Mouse (Mus musculus) neural tube, embryonic 12.5 days (tissue): ENCODE data around the gene Eif4b. TPM values are rescaled to one million over a fixed set of nuclear protein-coding genes. Genes with fewer than 3 reads are reported as not detected.

Source experiments
- ATAC-seq: fragments of 200-750 bp; cut with Nextera tagmentation; 2 replicates; pipeline ENCODE4 v1.8.0; 2017; ENCODE audit warnings: low read depth, mild to moderate bottlenecking, moderate TSS enrichment, moderate library complexity; ENCODE audit not compliant: low FRiP score
- H3K27ac ChIP-seq: fragments of 300-500 bp; sonication (generic); 2 replicates; pipeline ENCODE4 v1.5.1; 2016
- H3K27me3 ChIP-seq: fragments of 300-500 bp; sonication (generic); replicated peaks from 2 replicates; pipeline ENCODE4 v1.6.1; 2016; ENCODE audit warnings: mild to moderate bottlenecking
- H3K36me3 ChIP-seq: fragments of 300-500 bp; sonication (generic); 2 replicates; pipeline ENCODE4 v1.6.1; 2016; ENCODE audit warnings: mild to moderate bottlenecking
- H3K4me1 ChIP-seq: fragments of 300-500 bp; sonication (generic); 2 replicates; pipeline ENCODE4 v1.6.1; 2016
- H3K4me2 ChIP-seq: fragments of 300-500 bp; sonication (generic); replicated peaks from 2 replicates; pipeline ENCODE4 v1.6.1; 2016; ENCODE audit warnings: mild to moderate bottlenecking
- H3K4me3 ChIP-seq: fragments of 300-500 bp; sonication (generic); 2 replicates; pipeline ENCODE4 v1.5.1; 2016
- H3K9ac ChIP-seq: fragments of 300-500 bp; sonication (generic); 2 replicates; pipeline ENCODE4 v1.6.1; 2016; ENCODE audit warnings: mild to moderate bottlenecking
- H3K9me3 ChIP-seq: fragments of 300-500 bp; sonication (generic); 2 replicates; pipeline ENCODE4 v1.6.1; 2016; ENCODE audit warnings: mild to moderate bottlenecking
- WGBS: fragments of 180-500 bp; shearing (Covaris S2); methylation state at CpG from one replicate; pipeline ENCODE4 v1.1.7; 2016; 5-methylcytosine and 5-hydroxymethylcytosine counted together
- polyA plus RNA-seq: library from polyadenylated mRNA; unstranded; fragments of >200 nt; fragmentation: Nextera tagmentation; extraction: Ambion mirVana; gene quantifications from 2 replicates; pipeline ENCODE4 v1.2.1, GENCODE M21; 2016

Gene Eif4b
- polyA plus RNA-seq, 1 experiment from 2014 or later, result 92.3 TPM

DNA sequence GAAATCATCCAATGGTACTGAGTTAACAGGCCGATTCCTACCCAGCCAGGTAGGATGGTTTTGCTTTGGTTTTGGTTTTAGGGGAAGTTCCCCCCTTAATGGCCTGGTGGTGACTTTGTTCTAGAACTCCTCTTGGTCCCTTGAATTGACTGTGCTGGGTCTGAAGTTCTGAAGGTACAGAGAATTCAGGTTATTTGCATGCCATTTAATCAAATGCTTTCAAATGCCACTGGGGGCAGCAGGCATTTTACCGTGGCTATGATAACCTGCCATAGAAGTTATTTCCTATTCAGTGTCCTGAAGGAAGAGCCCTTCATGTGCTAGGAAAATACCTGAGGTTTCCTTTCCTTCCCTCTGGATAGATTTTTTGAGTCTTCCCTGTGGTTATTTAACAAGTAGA is 6.9 kb downstream of the Eif4b start:
- Histone ChIP-seq H3K27ac (no peak overlapping the region), H3K4me1 (peaks cover 5% of the 10 kb centered on the region), H3K9me3 (no peaks in the 10 kb centered on the region), H3K4me2 (no peak overlapping the region), H3K27me3 (no peaks in the 10 kb centered on the region), H3K36me3 (peaks cover 32% of the 10 kb centered on the region), H3K9ac (no peak overlapping the region), H3K4me3 (no peak overlapping the region)
- ATAC-seq, result no peak
- 79% methylated on average over 2 of the region's 2 CpGs for WGBS

DNA sequence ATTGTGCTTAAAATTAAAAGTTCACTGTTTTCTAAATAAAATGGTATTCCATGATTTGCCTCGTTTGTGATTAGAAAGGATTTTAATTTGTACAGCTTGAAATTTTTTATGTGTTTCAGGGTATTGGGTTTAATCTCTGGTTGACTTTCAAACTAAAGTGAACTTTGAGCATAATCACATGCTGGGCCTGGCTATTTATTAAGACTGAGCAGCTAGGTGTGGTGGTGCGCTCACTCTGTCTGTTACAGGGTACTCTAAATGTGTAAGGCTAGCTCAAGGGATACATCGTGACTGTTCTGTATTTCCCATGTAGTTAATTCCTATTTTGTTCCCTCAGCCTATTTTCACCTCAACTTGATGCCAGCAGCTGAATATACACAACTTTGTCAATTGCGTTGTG is 8.6 kb downstream of the Eif4b start:
- no peak overlapping the region for H3K27ac ChIP-seq
- WGBS, result 93% methylated on average over 4 of the region's 4 CpGs
- H3K4me2 ChIP-seq, result no peak overlapping the region
- no peaks in the 10 kb centered on the region for H3K27me3 ChIP-seq
- no peaks in the 10 kb centered on the region for H3K4me1 ChIP-seq
- H3K9me3 ChIP-seq, result no peaks in the 10 kb centered on the region
- H3K9ac ChIP-seq, result no peak overlapping the region
- ATAC-seq, result no peak
- H3K36me3 ChIP-seq, result peaks cover 48% of the 10 kb centered on the region
- H3K4me3 ChIP-seq, result no peak overlapping the region

DNA sequence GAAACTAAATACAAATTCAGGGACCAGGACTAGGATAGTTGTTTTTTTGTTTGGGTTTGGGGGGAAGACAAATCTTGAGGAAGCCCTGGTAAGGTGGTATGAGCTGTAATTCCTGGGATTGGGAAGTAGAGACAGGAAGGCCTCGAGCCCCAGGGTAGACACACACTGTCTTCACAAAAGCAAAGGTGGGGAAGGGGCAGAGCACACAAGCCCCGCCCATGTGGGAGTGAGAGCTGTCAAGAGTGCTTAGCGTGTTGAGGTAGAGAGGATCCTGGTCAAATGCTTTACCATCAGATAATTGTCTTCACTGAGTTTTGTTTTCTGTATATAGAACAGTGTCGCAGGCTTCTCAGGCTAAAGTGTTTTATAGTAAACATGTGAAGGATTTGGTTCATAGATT is 9.5 kb downstream of the Eif4b start:
- H3K36me3 ChIP-seq, result peaks cover 57% of the 10 kb centered on the region
- no peak overlapping the region for H3K27ac ChIP-seq
- ATAC-seq, result no peak
- no peak overlapping the region for H3K9ac ChIP-seq
- WGBS, result 93% methylated on average over 4 of the region's 4 CpGs
- no peaks in the 10 kb centered on the region for H3K9me3 ChIP-seq
- no peaks in the 10 kb centered on the region for H3K4me1 ChIP-seq
- no peak overlapping the region for H3K4me2 ChIP-seq
- H3K27me3 ChIP-seq, result no peaks in the 10 kb centered on the region
- no peak overlapping the region for H3K4me3 ChIP-seq

DNA sequence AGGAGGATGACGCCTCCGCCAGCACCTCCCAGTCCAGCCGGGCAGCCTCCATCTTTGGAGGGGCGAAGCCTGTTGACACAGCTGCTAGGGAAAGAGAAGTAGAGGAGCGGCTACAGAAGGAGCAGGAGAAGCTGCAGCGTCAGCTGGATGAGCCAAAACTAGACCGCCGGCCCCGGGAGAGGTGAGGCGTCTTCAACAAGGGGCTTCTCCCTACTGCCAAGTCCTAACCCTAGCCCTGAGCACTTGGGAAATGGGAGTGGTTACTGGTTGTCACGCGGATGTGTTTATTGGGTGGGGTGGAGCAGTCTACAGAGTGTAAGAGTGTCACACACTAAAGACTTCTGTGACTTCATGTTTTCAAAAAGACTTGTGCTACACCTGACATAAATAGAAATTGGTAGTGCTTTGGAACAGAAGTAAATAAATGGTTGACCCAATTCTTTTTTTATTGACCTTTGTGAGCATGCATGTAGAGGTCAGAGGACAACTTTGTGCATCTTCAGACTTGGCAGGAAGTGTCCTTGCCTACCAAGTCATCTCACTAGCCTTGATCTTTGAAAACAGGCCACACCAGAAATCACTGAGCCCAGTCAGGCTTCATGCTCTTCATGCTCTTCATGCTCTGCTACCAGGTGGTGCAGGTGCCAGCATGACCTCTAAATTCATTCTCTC is 16.5 kb downstream of the Eif4b start:
- ATAC-seq, result no peak
- Histone ChIP-seq H3K9me3 (no peaks in the 10 kb centered on the region), H3K4me1 (no peaks in the 10 kb centered on the region), H3K9ac (no peak overlapping the region), H3K4me2 (no peak overlapping the region), H3K4me3 (no peak overlapping the region), H3K36me3 (peaks cover 98% of the 10 kb centered on the region), H3K27me3 (no peaks in the 10 kb centered on the region), H3K27ac (no peak overlapping the region)
- WGBS, result 77% methylated on average over 12 of the region's 12 CpGs

DNA sequence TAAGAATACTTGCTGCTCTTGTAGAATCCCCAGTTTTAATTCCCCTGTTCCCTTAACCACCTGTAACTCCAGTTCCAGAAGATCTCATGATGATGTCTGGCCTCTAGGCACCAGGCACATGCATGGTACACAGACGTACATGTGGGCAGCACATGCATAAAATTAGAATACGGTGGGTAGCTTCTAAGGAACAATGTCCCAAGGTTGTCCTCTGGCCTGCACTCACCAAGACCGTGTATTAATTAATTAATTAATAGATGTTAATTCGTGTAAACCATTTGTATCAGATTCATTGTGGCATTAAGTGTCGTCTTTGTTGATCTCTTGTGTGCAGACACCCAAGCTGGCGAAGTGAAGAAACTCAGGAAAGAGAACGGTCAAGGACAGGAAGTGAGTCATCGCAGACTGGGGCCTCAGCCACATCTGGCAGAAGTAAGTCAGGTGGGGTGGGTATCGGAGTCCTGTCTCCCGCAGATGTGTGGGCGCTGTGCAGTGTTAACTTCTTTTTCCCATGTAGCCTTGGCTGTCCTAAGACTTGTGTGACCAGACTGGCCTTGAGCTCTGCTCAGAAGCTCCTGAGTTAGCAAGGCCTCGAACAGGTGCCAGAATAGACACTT is 17.6 kb downstream of the Eif4b start:
- Histone ChIP-seq H3K9me3 (no peaks in the 10 kb centered on the region), H3K27me3 (no peaks in the 10 kb centered on the region), H3K27ac (no peak overlapping the region), H3K4me1 (no peaks in the 10 kb centered on the region), H3K4me3 (no peak overlapping the region), H3K36me3 (peaks cover 99% of the 10 kb centered on the region), H3K9ac (no peak overlapping the region), H3K4me2 (no peak overlapping the region)
- ATAC-seq, result no peak
- WGBS, result 88% methylated on average over 12 of the region's 12 CpGs

DNA sequence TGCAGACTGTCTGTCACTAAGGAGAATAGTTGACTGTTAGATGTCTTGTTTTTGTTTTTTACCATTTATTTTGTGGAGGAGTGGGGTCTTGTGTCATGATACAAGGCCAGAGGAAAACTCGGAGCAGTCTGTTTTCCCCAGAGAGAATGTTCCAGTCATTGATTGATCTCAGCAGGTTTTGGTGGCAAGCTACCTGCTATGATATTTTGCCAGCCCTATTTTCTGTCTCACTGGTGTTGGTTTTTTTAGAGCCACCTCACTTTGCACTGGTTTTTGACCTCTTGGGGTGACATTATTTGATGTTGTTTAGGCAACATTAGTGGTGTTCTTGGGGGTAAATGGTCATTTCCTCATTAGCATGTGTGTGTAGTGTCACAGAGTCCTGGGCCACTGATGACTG is 18.1 kb downstream of the Eif4b start:
- Histone ChIP-seq H3K36me3 (peaks cover 100% of the 10 kb centered on the region), H3K4me3 (no peak overlapping the region), H3K27ac (no peak overlapping the region), H3K27me3 (no peaks in the 10 kb centered on the region), H3K9ac (no peak overlapping the region), H3K4me1 (no peaks in the 10 kb centered on the region), H3K9me3 (no peaks in the 10 kb centered on the region), H3K4me2 (no peak overlapping the region)
- WGBS, result 91% methylated on average over 1 of the region's 1 CpGs
- ATAC-seq, result no peak

DNA sequence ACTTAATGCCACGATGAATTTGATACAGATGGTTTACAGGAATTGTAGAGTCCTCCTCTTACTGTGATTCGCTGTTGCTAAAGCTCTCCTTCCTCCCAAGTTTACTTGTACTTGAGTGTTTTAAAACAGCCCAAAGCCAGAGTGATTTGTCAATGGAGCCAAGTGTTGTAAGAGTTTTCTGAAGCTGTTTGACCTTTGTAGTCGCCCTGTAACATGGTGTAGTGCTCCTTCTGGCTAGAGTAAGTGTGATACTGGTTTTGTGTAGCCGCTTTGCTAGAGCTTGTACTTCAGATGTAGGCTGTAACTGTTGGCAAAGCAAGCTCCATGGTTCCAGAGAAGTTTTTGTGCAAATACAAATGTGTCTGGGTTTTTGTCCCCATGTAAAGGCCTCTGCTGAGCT is 18.6 kb downstream of the Eif4b start:
- Histone ChIP-seq H3K9me3 (no peaks in the 10 kb centered on the region), H3K4me2 (no peak overlapping the region), H3K9ac (no peak overlapping the region), H3K27me3 (no peaks in the 10 kb centered on the region), H3K4me3 (no peak overlapping the region), H3K36me3 (peaks cover 98% of the 10 kb centered on the region), H3K27ac (no peak overlapping the region), H3K4me1 (no peaks in the 10 kb centered on the region)
- WGBS, result 91% methylated on average over 4 of the region's 4 CpGs
- ATAC-seq, result no peak

DNA sequence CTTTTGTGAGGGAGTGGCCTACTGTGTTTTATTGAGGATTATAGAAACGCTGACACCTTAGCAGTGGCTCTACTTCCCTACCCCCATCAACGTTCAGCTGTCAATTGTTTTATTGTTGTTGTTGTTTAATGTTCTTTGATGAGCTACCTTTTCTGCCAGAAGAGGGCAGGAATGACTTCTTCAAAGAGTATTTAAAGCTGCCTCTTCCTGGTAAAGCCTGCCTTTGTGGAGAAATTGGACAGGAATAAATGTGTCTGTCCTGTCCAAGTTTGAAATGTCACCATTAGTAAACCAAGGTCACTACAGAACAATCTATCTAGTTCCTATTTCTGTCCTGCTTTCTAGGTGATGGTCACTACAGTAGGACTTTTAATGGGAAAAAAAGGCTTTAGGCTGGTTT is 20.6 kb downstream of the Eif4b start:
- H3K4me2 ChIP-seq, result no peak overlapping the region
- no peak overlapping the region for H3K4me3 ChIP-seq
- no peaks in the 10 kb centered on the region for H3K9me3 ChIP-seq
- H3K4me1 ChIP-seq, result peaks cover 3% of the 10 kb centered on the region
- WGBS, result 20% methylated on average over 2 of the region's 2 CpGs
- ATAC-seq, result no peak
- H3K36me3 ChIP-seq, result peaks cover 89% of the 10 kb centered on the region
- H3K27me3 ChIP-seq, result no peaks in the 10 kb centered on the region; the same call in 1 of the 2 replicates
- no peak overlapping the region for H3K9ac ChIP-seq
- no peak overlapping the region for H3K27ac ChIP-seq

DNA sequence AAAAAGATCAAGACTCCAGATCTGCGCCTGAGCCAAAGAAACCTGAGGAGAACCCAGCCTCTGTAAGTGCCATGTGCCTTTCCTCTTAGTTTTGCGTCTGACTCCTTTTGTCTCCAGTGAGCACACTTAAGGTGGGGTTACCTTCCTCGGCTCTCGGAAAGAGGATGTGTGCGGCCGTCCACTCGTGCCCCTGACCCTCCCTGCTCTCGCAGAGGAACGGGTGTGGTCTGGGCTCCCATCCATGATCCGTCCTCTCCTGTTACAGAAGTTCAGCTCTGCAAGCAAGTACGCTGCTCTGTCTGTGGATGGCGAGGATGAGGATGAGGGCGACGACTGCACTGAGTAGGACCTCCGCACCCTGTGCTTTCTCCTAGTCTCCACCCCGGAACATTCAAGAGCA is 21.4 kb downstream of the Eif4b start:
- no peak overlapping the region for H3K4me2 ChIP-seq
- WGBS, result 89% methylated on average over 16 of the region's 16 CpGs

DNA sequence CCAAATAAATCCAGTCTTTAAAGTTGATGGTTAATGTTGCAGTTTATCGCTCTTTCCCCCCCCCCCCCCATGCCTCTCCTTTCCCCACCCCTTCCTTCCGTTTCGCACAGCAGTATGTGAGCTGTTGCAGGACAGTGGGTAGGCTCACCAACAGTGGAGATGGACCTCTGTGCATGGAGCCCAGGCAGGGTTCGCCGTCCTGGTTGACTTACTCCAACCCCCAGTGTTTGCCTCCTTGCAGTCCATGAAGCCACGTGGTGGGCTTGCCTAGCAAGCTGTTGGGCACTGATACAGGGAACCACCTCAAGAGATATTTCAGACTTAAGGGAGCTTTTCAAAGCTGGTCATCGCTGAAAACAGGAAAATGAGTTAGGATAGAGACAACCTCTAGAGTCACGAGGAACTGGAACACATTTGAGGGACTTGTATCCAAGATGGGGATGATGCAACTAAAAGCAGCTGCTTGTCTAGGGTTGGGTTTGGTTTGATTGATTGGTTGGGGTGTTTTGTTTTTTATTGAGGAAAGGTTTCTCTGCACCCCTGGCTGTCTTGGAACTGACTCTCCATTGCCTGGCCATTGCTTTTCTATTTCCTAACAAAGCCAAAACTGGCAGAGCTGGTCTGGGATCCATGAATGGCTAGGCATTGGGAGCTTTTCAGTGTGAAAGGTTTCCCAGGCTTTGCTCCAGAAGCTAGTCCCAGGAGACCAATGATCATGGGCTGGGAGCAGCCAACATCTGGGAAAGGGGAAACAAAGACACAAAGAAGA is 23.8 kb downstream of the Eif4b start:
- WGBS, result 78% methylated on average over 8 of the region's 8 CpGs
- Histone ChIP-seq H3K27me3 (peaks cover 9% of the 10 kb centered on the region), H3K27ac (no peak overlapping the region), H3K4me3 (no peak overlapping the region), H3K9ac (no peak overlapping the region), H3K4me2 (no peak overlapping the region), H3K36me3 (peaks cover 58% of the 10 kb centered on the region), H3K4me1 (peaks cover 31% of the 10 kb centered on the region), H3K9me3 (no peaks in the 10 kb centered on the region)
- ATAC-seq, result no peak

More for the DNA sequence above, 21.4 kb downstream of the Eif4b start:
- Histone ChIP-seq H3K4me1 (peaks cover 10% of the 10 kb centered on the region), H3K9me3 (no peaks in the 10 kb centered on the region), H3K27ac (no peak overlapping the region), H3K36me3 (peaks cover 81% of the 10 kb centered on the region), H3K9ac (no peak overlapping the region), H3K4me3 (no peak overlapping the region), H3K27me3 (no peaks in the 10 kb centered on the region; the same call in 1 of the 2 replicates)
- no peak for ATAC-seq

DNA sequence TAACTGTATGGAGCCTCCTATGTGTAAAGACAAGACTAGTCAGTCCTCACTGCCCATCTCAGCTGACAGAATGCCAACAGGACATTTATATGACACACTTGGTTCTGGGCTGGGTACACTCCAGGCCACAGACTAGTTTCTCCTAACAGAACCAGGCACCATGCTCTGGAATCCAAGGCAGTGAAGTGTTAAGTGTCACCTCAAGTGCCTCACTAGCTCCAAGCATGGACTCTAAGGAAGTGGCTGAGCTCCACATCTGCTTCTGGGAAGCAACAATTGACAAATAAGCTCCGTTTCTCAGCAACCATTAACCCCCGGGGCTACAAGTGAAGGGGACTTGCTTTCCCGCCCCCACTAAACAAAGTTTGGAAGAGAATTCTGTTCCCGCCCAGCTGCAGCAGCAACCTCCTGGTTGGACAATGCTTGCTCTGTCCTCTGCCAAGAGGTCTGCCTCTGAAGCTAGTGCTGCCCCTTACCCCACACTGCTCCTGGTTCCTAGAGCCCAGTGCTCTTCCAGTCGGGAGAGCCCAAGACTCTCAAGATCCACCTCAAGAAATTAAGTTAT is 24.5 kb downstream of the Eif4b start:
- H3K4me2 ChIP-seq, result no peak overlapping the region
- 30% methylated on average over 5 of the region's 5 CpGs for WGBS
- no peak for ATAC-seq
- H3K9me3 ChIP-seq, result no peaks in the 10 kb centered on the region
- no peak overlapping the region for H3K27ac ChIP-seq
- H3K36me3 ChIP-seq, result peaks cover 50% of the 10 kb centered on the region
- peaks cover 38% of the 10 kb centered on the region for H3K4me1 ChIP-seq
- no peak overlapping the region for H3K4me3 ChIP-seq
- H3K27me3 ChIP-seq, result peaks cover 16% of the 10 kb centered on the region
- H3K9ac ChIP-seq, result no peak overlapping the region

DNA sequence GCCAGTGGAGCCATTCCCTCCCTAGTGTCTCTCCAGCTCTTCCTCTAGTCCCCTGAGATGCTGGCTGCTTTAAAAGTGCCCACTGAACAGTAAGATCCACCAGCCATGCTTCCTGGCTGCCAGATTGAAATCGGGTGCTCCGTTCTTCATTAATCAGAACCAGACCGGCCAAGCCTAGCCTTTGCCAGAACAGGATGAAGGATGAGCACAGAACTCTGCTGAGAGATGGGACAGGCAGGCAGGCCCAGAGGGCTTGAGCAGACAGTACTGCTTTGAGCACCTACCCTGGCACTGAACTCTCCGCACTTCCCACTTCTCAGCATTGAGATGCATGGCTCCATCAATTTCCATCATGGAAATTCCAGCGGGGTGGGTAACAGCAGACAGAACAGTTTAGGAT is 25.7 kb downstream of the Eif4b start:
- Histone ChIP-seq H3K4me2 (peak overlapping the region; percentile 91), H3K9ac (no peak overlapping the region), H3K36me3 (peaks cover 38% of the 10 kb centered on the region), H3K4me1 (peaks cover 50% of the 10 kb centered on the region), H3K27me3 (peaks cover 17% of the 10 kb centered on the region), H3K27ac (no peak overlapping the region), H3K9me3 (no peaks in the 10 kb centered on the region), H3K4me3 (no peak overlapping the region)
- no peak for ATAC-seq
- 55% methylated on average over 5 of the region's 5 CpGs for WGBS
